Mouse (Mus musculus) cerebellum, adult 11 months (tissue): ENCODE measurements around the gene Daxx.

Source experiments
- DNase-seq: peaks from one replicate; pipeline ENCODE4 v3.0.0; 2022

The Daxx gene

GRCm38 (mm10) chr17:33921361-33921760 lies 12.1 kb downstream of the Daxx start:
- DNase-seq, result no peak

DNA sequence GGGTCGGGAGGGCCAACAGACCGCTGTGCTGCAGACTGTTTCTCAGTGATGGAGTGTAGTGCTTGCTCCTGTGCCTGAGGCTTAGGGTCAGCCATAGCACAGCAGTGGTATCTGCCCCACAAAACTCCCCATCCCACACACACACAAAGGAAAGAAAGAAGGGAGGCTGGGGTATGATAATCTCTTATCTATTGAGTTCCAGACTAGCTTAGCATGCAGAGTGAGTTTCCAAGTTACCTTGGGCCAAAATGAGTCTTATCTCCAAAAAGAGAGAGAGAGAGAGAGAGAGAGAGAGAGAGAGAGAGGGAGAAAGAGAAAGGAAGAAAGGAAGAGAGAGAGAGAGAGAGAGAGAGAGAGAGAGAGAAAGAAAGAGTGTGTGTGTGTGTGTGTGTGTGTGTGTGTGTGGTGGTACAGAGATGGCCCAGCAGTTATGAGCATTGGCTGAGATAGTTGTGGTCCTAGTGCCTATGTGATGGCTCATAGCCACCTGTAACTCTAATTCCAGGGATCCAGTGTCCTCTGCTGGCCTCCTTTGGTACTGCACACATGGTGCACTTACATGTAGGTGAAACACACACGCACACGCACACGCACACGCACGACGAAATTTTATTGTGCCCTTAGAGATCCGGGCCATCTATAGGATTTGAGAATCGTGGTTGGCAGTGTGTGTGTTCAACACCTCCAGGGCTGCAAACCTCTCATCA lies 15.5 kb downstream of the Daxx start:
- no peak for DNase-seq

DNA sequence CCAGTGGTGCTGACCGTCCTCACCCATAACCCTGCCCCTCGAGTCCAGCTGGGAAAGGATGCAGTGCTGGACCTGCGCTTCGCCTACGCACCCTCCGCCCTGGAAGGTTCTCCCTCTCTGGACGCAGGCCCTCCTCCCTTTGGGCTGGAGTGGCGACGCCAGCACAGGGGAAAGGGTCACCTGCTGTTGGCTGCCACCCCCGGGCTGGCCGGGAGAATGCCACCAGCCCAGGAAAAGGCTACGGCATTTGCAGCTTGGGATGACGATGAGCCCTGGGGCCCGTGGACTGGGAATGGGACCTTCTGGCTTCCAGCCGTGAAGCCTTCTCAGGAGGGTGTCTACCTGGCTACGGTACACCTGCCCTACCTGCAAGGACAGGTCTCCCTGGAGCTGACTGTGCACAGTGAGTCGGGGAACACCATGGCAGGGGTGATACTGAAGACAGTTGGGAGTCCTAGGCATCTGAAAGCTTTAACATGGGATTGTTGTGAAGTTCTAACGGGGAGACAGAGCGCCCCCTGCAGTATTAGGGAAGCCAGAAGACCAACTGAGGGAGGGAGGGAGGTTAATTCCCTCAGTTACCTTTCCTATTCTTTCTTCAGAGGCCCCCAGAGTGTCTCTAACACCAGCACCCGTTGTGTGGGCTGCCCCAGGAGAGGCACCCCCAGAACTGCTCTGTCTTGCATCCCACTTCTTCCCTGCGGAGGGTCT lies 16.3 kb downstream of the Daxx start:
- DNase-seq, result no peak

DNA sequence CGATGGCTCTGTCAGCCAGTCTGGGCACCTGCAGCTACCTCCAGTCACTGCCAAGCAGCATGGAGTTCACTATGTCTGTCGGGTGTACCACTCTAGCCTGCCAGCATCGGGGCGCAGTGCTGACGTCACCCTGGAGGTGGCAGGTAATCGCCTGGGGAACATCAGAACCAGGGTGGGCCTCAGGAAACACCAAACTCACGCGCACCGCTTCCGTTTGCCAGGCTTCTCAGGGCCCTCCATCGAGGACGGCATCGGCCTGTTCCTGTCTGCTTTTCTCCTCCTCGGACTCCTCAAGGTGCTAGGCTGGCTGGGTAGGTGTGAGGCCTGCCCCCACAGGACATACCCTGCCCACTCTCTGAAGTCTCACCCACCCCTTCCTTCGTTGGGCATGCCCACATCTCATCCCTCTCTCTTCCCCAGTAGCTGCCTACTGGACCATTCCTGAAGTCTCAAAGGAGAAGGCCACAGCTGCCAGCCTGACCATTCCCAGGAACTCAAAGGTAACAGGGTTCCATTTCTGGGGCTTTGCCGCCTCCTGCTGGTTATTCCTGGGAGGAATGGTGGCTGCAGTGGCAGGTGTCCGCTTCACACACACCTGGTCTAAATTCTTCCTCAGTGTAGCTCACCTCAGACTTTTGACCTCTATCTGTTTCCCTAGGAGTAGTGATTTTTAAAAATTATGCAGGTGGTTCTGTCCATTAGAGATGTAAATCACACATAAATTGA lies 17.2 kb downstream of the Daxx start:
- no peak for DNase-seq

- no peak for DNase-seq
Observed at GRCm38 (mm10) chr17:33928251-33928947, 19.2 kb downstream of the Daxx start.

- peak; percentile 93 for DNase-seq
Observed at GRCm38 (mm10) chr17:33929371-33930279, 20.4 kb downstream of the Daxx start, which contains the start of gene Rgl2. Gene Rgl2, plus strand, starts transcription at chr17:33929543.

DNA sequence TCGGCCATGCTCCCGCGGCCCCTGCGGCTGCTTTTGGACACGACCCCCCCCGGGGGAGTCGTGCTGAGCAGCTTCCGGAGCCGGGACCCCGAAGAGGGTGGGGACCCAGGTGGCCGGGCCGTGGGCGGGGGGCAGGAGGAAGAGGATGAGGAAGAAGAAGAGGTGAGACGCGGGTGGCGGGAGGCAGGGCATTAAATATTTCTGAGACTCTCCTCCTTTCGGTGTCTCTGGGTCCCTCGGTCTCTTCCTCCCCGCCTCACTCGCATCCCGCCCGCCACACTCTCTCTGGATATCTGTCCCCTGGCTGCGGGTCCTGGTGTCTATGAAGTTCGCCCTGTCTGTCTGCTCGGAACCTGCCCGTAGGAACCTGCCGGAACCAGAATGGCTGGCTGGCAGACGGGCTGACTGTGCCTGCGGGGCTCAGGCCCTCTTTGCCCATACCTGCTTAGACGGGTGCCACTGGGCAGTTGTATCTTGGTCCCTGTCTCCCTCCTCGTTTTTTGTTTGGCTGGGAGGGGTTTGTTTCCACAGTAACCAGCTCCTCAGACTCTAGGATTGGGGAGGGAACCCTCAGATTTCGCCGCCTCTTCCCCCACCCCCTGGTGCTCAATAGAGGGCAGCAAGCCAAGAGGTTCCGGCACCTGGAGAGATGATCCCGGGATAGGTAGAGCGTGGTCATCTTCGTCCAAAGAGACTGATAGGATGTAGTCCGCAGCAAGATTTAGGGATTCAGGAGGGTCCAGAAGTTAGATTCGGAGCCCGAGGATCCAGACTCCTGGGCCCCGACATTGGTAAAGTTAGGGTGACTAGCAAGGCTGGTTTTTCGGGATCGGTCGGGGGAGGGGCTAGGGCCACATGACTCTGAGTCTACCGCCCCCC lies 21.3 kb downstream of the Daxx start:
- peak; percentile 65 for DNase-seq

- peak; percentile 40 for DNase-seq
Observed at GRCm38 (mm10) chr17:33931159-33931866, 22.1 kb downstream of the Daxx start.

GRCm38 (mm10) chr17:33931947-33932346 lies 22.7 kb downstream of the Daxx start:
- DNase-seq, result no peak

- DNase-seq, result no peak
Observed at GRCm38 (mm10) chr17:33932448-33932847, 23.2 kb downstream of the Daxx start.

DNA sequence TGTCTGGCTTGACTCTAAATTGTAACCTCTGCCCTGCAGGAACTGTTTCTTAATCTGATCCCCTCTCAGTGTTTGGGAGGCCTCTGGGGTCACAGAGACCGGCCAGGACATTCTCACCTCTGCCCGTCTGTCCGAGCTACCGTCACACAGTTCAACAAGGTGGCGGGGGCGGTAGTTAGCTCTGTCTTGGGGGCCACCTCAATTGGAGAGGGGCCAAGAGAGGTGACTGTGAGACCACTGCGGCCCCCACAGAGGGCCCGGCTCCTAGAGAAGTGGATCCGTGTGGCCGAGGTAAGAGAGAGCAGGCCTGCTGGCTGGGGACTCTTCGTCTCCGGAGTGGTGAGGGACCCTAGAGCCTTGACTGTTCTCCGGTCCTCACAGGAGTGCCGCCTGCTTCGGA lies 23.8 kb downstream of the Daxx start:
- no peak for DNase-seq

- no peak for DNase-seq
Observed at GRCm38 (mm10) chr17:33935422-33936055, 26.3 kb downstream of the Daxx start.

DNA sequence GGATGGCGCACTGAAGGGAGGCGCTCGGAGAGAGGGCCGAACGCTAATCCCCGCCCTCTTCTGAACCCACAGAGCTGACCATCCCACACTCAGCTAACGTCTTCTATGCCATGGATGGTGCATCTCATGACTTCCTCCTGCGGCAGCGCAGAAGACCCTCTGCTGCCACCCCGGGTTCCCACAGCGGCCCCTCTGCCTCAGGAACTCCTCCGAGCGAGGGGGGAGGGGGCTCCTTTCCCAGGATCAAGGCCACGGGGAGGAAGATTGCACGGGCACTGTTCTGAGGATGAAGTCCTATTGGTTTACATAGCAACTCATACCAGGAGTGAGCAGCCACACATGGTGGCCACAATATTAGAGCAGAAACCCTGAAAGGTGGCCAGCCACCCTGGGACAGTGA lies 27.8 kb downstream of the Daxx start:
- DNase-seq, result no peak

GRCm38 (mm10) chr17:33938783-33939182 lies 29.6 kb downstream of the Daxx start:
- DNase-seq, result no peak

- peak; percentile 76 for DNase-seq
Observed at GRCm38 (mm10) chr17:33940206-33940805, 31.1 kb downstream of the Daxx start, which contains the start of the genes Pfdn6 and Wdr46. Gene Pfdn6, minus strand, starts transcription at chr17:33940343. Gene Wdr46, plus strand, starts transcription at chr17:33940660.

DNA sequence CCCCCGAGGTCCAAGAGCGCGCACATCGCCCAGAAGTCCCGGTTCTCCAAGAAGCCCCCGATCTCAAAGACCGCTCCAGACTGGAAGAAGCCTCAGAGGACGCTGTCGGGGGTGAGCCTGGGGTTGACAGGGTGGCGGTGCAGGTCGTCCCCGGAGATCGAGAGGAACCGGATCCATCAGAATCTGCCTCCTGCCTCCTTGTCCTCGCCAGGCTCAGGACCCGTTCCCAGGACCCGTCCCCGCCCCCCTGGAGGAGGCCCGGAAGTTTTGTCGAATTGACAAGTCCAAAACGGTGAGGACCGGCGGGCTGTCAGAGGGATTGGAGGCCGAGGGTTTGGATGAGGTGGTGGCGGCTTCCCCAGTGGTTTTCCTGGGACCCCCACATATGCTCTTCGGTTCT lies 31.8 kb downstream of the Daxx start:
- no peak for DNase-seq

DNA sequence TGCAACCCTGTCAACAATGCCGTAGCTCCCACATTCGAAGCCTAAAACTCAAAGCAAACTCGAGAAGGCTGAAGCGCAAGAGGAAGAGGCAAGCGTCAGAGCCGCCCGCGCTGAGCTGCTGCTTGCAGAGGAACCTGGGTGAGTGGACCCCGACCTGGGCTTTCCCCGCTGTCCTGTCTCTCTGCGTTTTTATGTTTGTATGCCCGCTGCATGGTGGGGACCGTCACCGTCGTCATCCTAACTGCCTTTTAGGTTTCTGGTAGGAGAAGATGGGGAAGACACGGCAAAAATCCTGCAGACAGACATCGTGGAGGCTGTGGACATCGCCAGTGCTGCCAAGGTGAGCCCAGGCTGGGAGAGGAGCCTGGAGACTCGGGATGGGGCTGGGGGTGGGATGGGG lies 32.2 kb downstream of the Daxx start:
- no peak for DNase-seq

GRCm38 (mm10) chr17:33943454-33943853 lies 34.2 kb downstream of the Daxx start:
- no peak for DNase-seq

DNA sequence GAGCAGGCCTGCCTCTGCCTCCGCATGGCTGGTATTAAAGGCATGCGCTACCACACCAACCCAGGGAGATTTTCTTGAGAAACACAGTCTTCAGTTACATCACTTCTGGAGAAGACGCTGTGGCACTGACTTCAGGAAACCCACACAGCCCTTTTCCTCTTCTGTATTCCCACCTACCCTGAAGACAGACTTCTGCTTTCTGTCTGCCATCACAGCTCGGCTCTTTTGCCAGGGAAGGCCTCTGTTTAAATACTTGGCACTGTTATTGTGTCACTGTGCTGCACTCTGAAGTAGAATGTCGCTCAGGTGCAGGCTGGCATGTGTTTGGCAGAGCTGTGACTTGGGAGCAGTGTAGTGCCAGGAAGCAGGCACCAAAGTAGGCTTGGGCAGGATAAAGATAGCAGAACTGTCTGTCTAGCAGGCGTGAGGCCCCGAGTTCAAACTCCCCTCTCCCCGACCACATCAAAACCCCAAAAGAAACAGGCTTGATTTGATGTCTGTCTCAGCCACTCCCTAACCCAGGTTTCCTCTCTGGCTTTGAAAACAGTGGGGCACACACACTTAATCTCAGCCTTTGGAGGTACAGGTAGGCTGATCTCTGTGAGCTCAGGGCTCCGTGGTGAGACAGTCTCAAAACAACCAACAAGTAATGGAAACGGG lies 38.3 kb downstream of the Daxx start:
- no peak for DNase-seq
